Mouse (Mus musculus): ENCODE results near the gene Ubc.

The Ubc gene

GRCm38 (mm10) chr5:125344296-125344695 lies 45.7 kb downstream of the Ubc start:
- DNase-seq, result no peak

GRCm38 (mm10) chr5:125341459-125342090 lies 48.4 kb downstream of the Ubc start:
- DNase-seq, result no peak

- peak; percentile 58 for DNase-seq
These were observed 49.3 kb downstream of the Ubc start, which contains the start of gene Scarb1 for GRCm38 (mm10) chr5:125340547-125341262. Scarb1 (minus strand) TSS chr5:125341094.

- no peak for DNase-seq
These were observed 50.0 kb downstream of the Ubc start for GRCm38 (mm10) chr5:125339851-125340531.

GRCm38 (mm10) chr5:125339108-125339751 lies 50.8 kb downstream of the Ubc start:
- no peak for DNase-seq

- DNase-seq, result no peak
These were observed 52.5 kb downstream of the Ubc start for GRCm38 (mm10) chr5:125337526-125337925.

- DNase-seq, result no peak
These were observed 53.0 kb downstream of the Ubc start for GRCm38 (mm10) chr5:125337012-125337411.
